Mouse (Mus musculus) hindbrain, embryonic 11.5 days (tissue): ENCODE results near the gene Prpf38a. TPM values are rescaled to one million over a fixed set of nuclear protein-coding genes. Genes with fewer than 3 reads are reported as not detected.
A peak's percentile ranks its signal among the peaks of the same experiment; 100 is the strongest.

ENCODE experiments used
- ATAC-seq: fragments of 200-750 bp; cut with Nextera tagmentation; 2 replicates; pipeline ENCODE4 v1.8.0; 2017; ENCODE audit warnings: mild to moderate bottlenecking, moderate TSS enrichment, moderate library complexity; ENCODE audit not compliant: low FRiP score
- DNase-seq: peaks from one replicate; pipeline ENCODE4 v3.0.0-alpha.2; 2015; ENCODE audit warnings: low spot score
- H3K27ac ChIP-seq: fragments of 300-500 bp; sonication (generic); 2 replicates; pipeline ENCODE4 v1.5.1; 2014; ENCODE audit warnings: mild to moderate bottlenecking, low read depth, low read length
- H3K27me3 ChIP-seq: fragments of 300-500 bp; sonication (generic); 2 replicates; pipeline ENCODE4 v1.6.1; 2014; ENCODE audit warnings: mild to moderate bottlenecking, low read length, moderate library complexity, mixed read lengths; ENCODE audit not compliant: control insufficient read depth, insufficient read depth
- H3K36me3 ChIP-seq: fragments of 300-500 bp; sonication (generic); 2 replicates; pipeline ENCODE4 v1.6.1; 2014; ENCODE audit warnings: mild to moderate bottlenecking, low read length, moderate library complexity, mixed read lengths; ENCODE audit not compliant: control insufficient read depth, insufficient read depth
- H3K4me1 ChIP-seq: fragments of 300-500 bp; sonication (generic); replicated peaks from 2 replicates; pipeline ENCODE4 v1.6.1; 2014; ENCODE audit warnings: low read length, mixed read lengths; ENCODE audit not compliant: control insufficient read depth, insufficient read depth
- H3K4me2 ChIP-seq: fragments of 300-500 bp; sonication (generic); replicated peaks from 2 replicates; pipeline ENCODE4 v1.6.1; 2014; ENCODE audit warnings: mild to moderate bottlenecking, low read depth, low read length
- H3K4me3 ChIP-seq: fragments of 300-500 bp; sonication (generic); 2 replicates; pipeline ENCODE4 v1.5.1; 2014; ENCODE audit warnings: low read depth, low read length
- H3K9ac ChIP-seq: fragments of 300-500 bp; sonication (generic); 2 replicates; pipeline ENCODE4 v1.6.1; 2014; ENCODE audit warnings: low read depth, low read length
- H3K9me3 ChIP-seq: fragments of 300-500 bp; sonication (generic); 2 replicates; pipeline ENCODE4 v1.6.1; 2016; ENCODE audit warnings: low read length; ENCODE audit not compliant: control insufficient read depth
- WGBS: fragments of 180-500 bp; shearing (Covaris S2); extraction: QIAGEN DNeasy Blood & Tissue Kit; methylation state at CpG from one replicate; pipeline ENCODE4 v1.1.7; 2014; 5-methylcytosine and 5-hydroxymethylcytosine counted together
- polyA plus RNA-seq: library from polyadenylated mRNA; unstranded; fragments of >200 nt; fragmentation: Nextera tagmentation; extraction: Ambion mirVana; gene quantifications from 2 replicates; pipeline ENCODE4 v1.2.1, GENCODE M21; 2014

The Prpf38a gene
- polyA plus RNA-seq, 1 experiment from 2014 or later = 113 TPM

GRCm38 (mm10) chr4:108608651-108609050 is 29.5 kb upstream of the Prpf38a start:
- no peak for ATAC-seq
- H3K4me3 ChIP-seq = no peak overlapping the region
- no peak overlapping the region for H3K9ac ChIP-seq
- H3K4me2 ChIP-seq = no peak overlapping the region
- no peaks in the 10 kb centered on the region for H3K9me3 ChIP-seq
- no peaks in the 10 kb centered on the region for H3K4me1 ChIP-seq
- H3K36me3 ChIP-seq = no peaks in the 10 kb centered on the region
- no peak overlapping the region for H3K27ac ChIP-seq
- DNase-seq = no peak
- WGBS = 92% methylated on average over 3 of the region's 3 CpGs
- H3K27me3 ChIP-seq = no peaks in the 10 kb centered on the region

DNA sequence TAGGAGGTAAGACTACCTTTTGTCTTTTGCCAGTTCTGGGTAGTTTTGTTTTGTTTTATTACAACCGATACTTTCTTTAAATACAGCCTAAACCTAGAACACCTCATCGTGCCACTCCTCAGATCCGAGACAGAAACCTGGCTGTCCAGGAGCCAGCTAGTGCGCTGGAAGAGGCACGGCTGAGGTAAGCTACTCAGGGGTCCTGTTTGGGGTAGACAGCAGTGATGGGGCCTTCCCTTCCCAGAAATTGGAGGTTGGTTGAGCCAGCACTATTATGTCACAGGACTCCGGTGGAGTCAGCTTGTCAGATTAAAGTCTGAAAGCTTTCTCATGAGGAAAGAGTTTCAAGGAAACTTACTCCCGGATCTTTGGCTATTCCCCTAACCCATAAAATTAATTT is 22.7 kb upstream of the Prpf38a start:
- Histone ChIP-seq H3K4me2 (no peak overlapping the region), H3K36me3 (peaks cover 6% of the 10 kb centered on the region; the same call in 1 of the 2 replicates)
- ATAC-seq = no peak

DNA sequence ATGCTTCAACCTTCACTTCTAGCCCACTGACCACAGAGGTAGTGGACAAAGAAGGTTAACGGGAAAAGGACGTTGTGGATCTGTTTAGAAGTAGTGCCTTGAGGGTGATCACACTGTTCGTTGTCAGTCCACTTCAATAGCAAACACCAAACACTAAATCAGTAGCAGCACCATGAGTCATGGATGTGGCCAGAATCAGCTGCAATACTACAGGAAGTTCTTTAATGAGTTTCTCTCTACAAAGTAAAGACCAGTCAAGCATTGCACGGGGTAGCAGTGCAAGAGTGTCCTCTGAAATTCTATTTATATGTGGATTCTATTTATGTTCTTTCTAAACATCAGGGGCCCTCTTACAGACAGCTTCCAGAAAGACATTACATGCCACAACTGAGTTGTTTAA is 19.2 kb upstream of the Prpf38a start:
- no peak overlapping the region for H3K9ac ChIP-seq
- H3K4me2 ChIP-seq = no peak overlapping the region
- WGBS = 94% methylated on average over 4 of the region's 4 CpGs
- no peaks in the 10 kb centered on the region for H3K27me3 ChIP-seq
- H3K9me3 ChIP-seq = no peaks in the 10 kb centered on the region
- H3K4me3 ChIP-seq = no peak overlapping the region
- peaks cover 6% of the 10 kb centered on the region; the same call in 1 of the 2 replicates for H3K36me3 ChIP-seq
- DNase-seq (no peak), ATAC-seq (no peak)
- H3K4me1 ChIP-seq = no peaks in the 10 kb centered on the region
- H3K27ac ChIP-seq = no peak overlapping the region

More for the DNA sequence above, 22.7 kb upstream of the Prpf38a start:
- WGBS = 98% methylated on average over 7 of the region's 7 CpGs
- no peak overlapping the region for H3K9ac ChIP-seq
- no peaks in the 10 kb centered on the region for H3K4me1 ChIP-seq
- no peaks in the 10 kb centered on the region for H3K9me3 ChIP-seq
- H3K27me3 ChIP-seq = no peaks in the 10 kb centered on the region
- DNase-seq = no peak
- no peak overlapping the region for H3K4me3 ChIP-seq
- H3K27ac ChIP-seq = no peak overlapping the region

DNA sequence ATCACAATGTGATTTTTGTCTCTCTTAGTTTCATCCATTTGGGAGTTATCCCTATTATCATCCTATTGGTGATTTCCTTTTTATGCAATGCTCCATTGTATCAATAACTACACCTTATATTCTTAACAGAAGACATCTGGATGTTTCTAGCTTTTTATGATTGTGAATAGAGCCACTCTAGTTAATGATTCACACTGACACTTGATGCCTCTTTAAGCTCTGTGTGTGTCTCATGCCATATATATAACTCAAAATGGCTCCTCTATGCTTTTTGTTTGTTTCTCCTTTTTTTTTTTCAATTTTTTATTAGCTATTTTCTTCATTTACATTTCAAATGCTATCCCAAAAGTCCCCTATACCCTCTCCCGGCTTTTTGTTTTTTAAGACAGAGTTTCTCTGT is 16.6 kb upstream of the Prpf38a start:
- DNase-seq (no peak), ATAC-seq (no peak)
- WGBS = 97% methylated on average over 1 of the region's 1 CpGs
- Histone ChIP-seq H3K36me3 (peaks cover 1% of the 10 kb centered on the region; the same call in 1 of the 2 replicates), H3K9me3 (no peaks in the 10 kb centered on the region), H3K27ac (no peak overlapping the region), H3K4me2 (no peak overlapping the region), H3K9ac (no peak overlapping the region), H3K4me1 (no peaks in the 10 kb centered on the region), H3K4me3 (no peak overlapping the region), H3K27me3 (no peaks in the 10 kb centered on the region)

DNA sequence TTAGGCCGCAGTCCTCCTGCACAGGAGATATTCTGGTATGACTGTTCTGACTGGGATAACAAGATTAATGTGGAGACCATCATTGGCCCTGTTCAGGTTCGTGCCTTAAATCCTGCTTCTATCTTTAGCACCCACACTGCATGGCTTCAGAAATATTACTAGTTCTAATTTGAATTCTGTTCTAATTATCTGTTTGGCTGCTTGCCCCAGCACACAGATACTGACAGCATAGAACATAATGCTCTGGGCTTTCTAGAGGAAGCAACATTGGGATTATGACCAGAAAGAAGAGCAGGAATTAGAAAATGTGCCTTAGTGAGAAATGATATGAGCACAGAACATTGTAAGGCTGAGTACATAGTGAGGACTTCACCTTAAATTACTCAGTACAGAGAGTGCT is 14.2 kb upstream of the Prpf38a start:
- Histone ChIP-seq H3K27ac (no peak overlapping the region), H3K27me3 (no peaks in the 10 kb centered on the region), H3K9ac (no peak overlapping the region), H3K36me3 (no peaks in the 10 kb centered on the region), H3K4me3 (no peak overlapping the region), H3K4me2 (no peak overlapping the region), H3K9me3 (no peaks in the 10 kb centered on the region), H3K4me1 (no peaks in the 10 kb centered on the region)
- 97% methylated on average over 2 of the region's 2 CpGs for WGBS
- DNase-seq (no peak), ATAC-seq (no peak)

DNA sequence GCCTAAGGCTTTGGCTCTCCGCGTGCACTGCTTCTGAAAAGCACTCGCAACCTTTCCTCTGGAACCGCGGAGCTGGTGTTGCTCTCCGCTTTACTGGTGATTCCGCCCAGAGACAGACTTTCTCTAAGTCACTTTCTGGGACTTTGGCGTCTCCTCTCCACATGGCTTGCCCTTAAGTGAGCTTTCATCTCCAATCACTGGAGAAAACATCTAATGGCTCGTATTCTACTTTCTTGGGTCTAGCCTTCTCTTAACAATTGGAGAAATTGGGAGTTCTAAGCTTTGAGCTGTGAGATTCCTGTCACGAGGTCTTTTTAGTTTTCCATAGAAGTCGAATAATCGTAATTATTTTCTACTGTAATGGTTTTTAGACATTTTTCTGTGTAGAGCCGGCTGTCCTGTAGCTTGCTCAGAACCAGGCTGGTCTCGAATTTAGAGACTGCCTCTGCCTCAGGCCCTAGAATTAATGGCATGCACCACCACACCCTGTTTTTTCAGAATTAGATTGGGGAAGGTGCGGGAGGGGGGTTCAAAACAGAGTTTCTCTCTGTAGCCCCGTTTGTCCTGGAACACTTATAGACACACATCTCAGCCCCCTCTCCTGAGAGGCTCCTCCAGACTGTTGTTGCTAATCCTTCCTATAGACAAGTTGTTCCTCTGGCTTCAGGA is 741 bp upstream of the Prpf38a start:
- ATAC-seq (no peak), DNase-seq (no peak)
- Histone ChIP-seq H3K4me2 (peak overlapping the region; percentile 60), H3K9ac (peak overlapping the region; percentile 57), H3K27ac (peak overlapping the region; percentile 19; the same call in 1 of the 2 replicates), H3K36me3 (peaks cover 1% of the 10 kb centered on the region; the same call in 1 of the 2 replicates), H3K4me1 (0 out of 2 replicates have a peak, but pooled peaks cover 2% of the 10 kb centered on the region), H3K27me3 (no peaks in the 10 kb centered on the region), H3K9me3 (no peaks in the 10 kb centered on the region), H3K4me3 (peak overlapping the region; percentile 55)
- 1% methylated on average over 16 of the region's 16 CpGs for WGBS

- Histone ChIP-seq H3K4me3 (no peak overlapping the region), H3K9ac (no peak overlapping the region), H3K4me1 (no peaks in the 10 kb centered on the region), H3K27me3 (no peaks in the 10 kb centered on the region), H3K9me3 (no peaks in the 10 kb centered on the region), H3K4me2 (no peak overlapping the region), H3K36me3 (peaks cover 5% of the 10 kb centered on the region; the same call in 1 of the 2 replicates), H3K27ac (no peak overlapping the region)
- WGBS = 95% methylated on average over 3 of the region's 3 CpGs
- DNase-seq (no peak), ATAC-seq (no peak)
Measured at GRCm38 (mm10) chr4:108572644-108573043, 6.5 kb downstream of the Prpf38a start.

- Histone ChIP-seq H3K4me3 (no peak overlapping the region), H3K9me3 (no peaks in the 10 kb centered on the region), H3K4me1 (no peaks in the 10 kb centered on the region), H3K27me3 (no peaks in the 10 kb centered on the region), H3K9ac (no peak overlapping the region), H3K27ac (no peak overlapping the region), H3K36me3 (peaks cover 12% of the 10 kb centered on the region; the same call in 1 of the 2 replicates), H3K4me2 (no peak overlapping the region)
- ATAC-seq (no peak), DNase-seq (no peak)
- WGBS = 87% methylated on average over 1 of the region's 1 CpGs
Measured at GRCm38 (mm10) chr4:108565026-108565425, 14.1 kb downstream of the Prpf38a start.

- Histone ChIP-seq H3K4me2 (no peak overlapping the region), H3K27ac (no peak overlapping the region), H3K4me3 (no peak overlapping the region), H3K9ac (no peak overlapping the region), H3K9me3 (no peaks in the 10 kb centered on the region), H3K4me1 (no peaks in the 10 kb centered on the region), H3K36me3 (no peaks in the 10 kb centered on the region), H3K27me3 (no peaks in the 10 kb centered on the region)
- ATAC-seq (no peak), DNase-seq (no peak)
- 92% methylated on average over 2 of the region's 2 CpGs for WGBS
Measured at GRCm38 (mm10) chr4:108539701-108540100, 39.4 kb downstream of the Prpf38a start.
